Mouse (Mus musculus) adrenal gland, adult 2 months (tissue): Measurements from ENCODE around the gene Gm21904. TPM values are rescaled to one million over a fixed set of nuclear protein-coding genes. Genes with fewer than 3 reads are reported as not detected.
"Not testable (repeated sequence)": the region's sequence is repeated elsewhere in the genome, so short reads cannot be mapped to it uniquely, and the experiment has no call there.

Source experiments
- DNase-seq: peaks from one replicate; pipeline ENCODE4 v3.0.0; 2021
- long read RNA-seq: library from polyadenylated mRNA; stranded (forward); transcript quantifications from one replicate; pipeline ENCODE4 v2.0.0, GENCODE M21; 2021
- polyA plus RNA-seq: library from polyadenylated mRNA; depleted of rRNA; stranded (reverse); fragments of >200 nt; gene quantifications from 2 replicates; pipeline ENCODE4 v1.2.3, GENCODE M21; 2012; rRNA removed
- total RNA-seq, 2 experiments: library from RNA; stranded (reverse); gene quantifications; 2 replicates each; pipeline ENCODE4 v1.2.3; 2021

Gm21904 gene
- total RNA-seq: not detected
- polyA plus RNA-seq: not detected in 2 replicates
- long read RNA-seq: 0 reads

DNA sequence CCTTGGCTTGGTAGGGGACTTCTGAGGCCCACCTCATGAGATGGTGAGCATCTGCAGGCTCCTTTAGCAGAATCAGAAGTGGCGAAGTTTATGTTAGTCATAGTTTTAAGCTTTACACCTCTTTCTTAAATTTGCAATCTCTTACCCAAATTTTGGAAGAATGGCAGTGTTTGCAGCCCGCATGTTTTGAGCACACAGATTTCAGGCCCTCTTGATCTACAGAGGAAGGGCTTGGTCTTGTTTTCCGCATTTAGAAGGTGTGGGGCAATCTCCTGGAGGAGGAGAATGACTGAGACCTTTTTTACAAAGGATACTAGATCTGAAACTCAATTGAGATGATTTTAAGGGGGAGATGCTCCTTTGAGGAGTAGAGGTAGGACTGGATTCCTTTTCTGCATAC is at the start of gene Gm21904:
TSS of gene Gm21904 (minus strand) at position 101 of the 400 bp plus-strand sequence.
- DNase-seq: not testable (repeated sequence)

DNA sequence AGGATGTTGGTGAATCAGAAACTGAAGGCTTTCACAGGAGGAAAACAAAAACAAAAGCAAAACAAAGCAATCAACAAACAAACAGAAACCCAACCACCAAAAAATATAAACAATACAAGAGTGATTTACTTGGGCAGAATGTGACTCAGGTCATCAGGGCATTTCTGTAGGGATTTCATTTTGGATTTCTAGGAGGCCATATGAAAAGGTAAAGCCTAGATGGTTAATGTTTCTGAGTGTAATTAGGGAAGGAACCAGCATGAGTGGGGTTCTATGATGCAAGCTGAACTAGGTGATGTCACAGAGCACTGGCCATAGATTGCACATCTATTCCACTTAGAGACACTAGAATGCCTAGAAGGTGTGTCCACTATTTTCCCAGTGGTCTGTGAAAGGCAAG is 28.4 kb upstream of the Gm21904 start, which contains the start of the genes Gm20772 and Gm20831:
TSS of gene Gm20772 (plus strand) at position 301 of the 400 bp plus-strand sequence.
TSS of gene Gm20831 (plus strand) at position 301 of the 400 bp plus-strand sequence.
- DNase-seq: not testable (repeated sequence)

Other genes with a start within 250 kb of the Gm21904 start
- gene Gm20772, start 28.5 kb upstream of the Gm21904 start, total RNA-seq: not detected
- not detected in 2 replicates for gene Gm20772, start 28.5 kb upstream of the Gm21904 start, polyA plus RNA-seq
- not detected for gene Gm20831, start 28.5 kb upstream of the Gm21904 start, total RNA-seq
- not detected in 2 replicates for gene Gm20831, start 28.5 kb upstream of the Gm21904 start, polyA plus RNA-seq
- not detected for gene Srsy, start 91.1 kb upstream of the Gm21904 start, total RNA-seq
- not detected in 2 replicates for gene Srsy, start 91.1 kb upstream of the Gm21904 start, polyA plus RNA-seq
- not detected for gene Gm21764, start 215.5 kb upstream of the Gm21904 start, total RNA-seq
- gene Gm21764, start 215.5 kb upstream of the Gm21904 start, polyA plus RNA-seq: not detected in 2 replicates
- gene Ssty1, start 242.8 kb upstream of the Gm21904 start, total RNA-seq: not detected
- gene Ssty1, start 242.8 kb upstream of the Gm21904 start, polyA plus RNA-seq: not detected in 2 replicates